Mouse (Mus musculus) pancreas, adult 10 weeks (tissue): ENCODE measurements around the gene Glyat. TPM values are rescaled to one million over a fixed set of nuclear protein-coding genes. Genes with fewer than 3 reads are reported as not detected.

Experiments
- polyA plus RNA-seq: library from polyadenylated mRNA; stranded (reverse); fragments of 350-450 nt; fragmentation: Illumina TruSeq; extraction: RNeasy Lipid Tissue Mini Kit (QIAGEN cat#74804); gene quantifications from one replicate; pipeline ENCODE4 v1.2.3, GENCODE M21; 2015; ENCODE audit warnings: low read depth, low replicate concordance; ENCODE audit not compliant: insufficient read depth

Glyat gene
- not detected for polyA plus RNA-seq

DNA sequence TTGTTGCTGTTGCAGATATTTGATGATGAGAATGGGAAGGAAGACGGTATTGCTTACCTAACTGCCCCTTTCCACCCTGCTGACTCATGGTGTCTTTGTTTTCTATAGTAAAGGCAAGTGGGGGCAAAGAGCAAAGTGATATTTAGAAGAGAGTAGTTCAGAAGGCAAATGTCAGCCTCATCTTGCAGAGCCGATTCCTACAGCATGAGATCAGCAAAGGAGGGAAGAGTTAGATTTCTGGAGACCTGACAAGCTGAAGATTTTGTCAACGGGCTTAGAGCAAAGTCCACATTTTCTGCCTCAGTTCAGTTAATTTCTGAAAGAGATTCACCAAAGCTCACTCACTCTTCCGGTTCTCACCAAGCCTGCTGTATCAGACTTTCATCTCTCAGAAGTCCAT lies at the start of gene Glyat:
Gene Glyat (plus strand): TSS at position 133 of the 400 bp plus-strand sequence.

DNA sequence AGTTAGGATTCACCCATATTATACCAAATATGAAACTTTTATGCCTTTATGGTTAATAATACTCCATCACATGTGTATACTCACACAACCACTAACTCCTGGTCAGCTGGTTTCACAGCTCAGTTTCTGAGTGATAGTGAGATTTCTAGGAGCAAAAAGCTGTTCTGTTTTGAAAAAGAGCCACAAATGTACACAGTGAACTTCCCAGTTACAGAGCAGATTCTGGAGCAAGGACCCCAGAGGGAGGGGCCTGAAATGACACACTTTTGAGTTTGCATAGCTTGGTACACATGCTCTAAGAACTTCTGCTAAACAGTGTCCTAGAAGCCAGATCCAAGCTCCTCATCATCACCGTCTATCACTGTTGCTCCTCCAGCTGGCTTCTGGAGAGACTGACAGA lies 33.4 kb upstream of the Glyat start, which contains the start of gene Gm4952:
Gene Gm4952 (plus strand): TSS at position 301 of the 400 bp plus-strand sequence.

DNA sequence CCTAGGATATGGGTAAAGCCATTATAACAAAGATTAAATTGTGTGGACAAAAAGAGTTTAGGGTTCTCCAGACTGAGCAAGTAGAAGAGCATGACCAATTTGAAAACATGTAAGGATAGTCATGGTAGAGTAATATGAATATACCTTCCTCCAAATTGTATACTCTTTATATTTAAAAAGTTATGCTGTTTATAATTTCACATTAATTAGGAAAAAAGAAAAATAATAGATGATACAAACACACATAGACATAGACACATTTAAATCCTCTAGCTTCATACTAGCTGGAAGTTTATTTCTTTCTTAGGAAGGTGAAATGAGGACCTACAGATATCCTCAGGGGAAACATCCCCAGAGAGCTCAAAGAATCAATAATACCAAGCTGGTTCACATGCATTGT lies 37.0 kb downstream of the Glyat start, which contains the start of gene Olfr1442:
Gene Olfr1442 (plus strand): TSS at position 301 of the 400 bp plus-strand sequence.

DNA sequence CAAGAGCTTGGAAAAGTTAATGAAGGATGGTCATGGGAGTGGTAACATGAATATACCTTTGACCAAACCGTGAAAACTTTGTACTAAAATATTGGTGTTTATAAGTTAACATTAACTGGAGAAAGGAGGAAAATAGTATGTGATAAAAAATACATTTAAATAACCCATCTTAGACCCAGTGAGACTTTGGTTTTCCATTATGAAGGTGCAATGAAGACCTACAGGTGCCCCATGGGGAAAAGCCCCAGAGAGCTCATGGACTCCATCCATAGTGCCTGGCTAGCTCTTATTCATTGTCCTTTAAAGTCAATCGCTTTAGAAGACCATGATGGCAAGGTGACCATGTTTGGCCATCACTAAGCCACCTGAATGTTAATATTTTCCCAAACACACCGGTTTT lies 44.7 kb downstream of the Glyat start, which contains the start of gene Olfr1443:
Gene Olfr1443 (plus strand): TSS at position 301 of the 400 bp plus-strand sequence.

DNA sequence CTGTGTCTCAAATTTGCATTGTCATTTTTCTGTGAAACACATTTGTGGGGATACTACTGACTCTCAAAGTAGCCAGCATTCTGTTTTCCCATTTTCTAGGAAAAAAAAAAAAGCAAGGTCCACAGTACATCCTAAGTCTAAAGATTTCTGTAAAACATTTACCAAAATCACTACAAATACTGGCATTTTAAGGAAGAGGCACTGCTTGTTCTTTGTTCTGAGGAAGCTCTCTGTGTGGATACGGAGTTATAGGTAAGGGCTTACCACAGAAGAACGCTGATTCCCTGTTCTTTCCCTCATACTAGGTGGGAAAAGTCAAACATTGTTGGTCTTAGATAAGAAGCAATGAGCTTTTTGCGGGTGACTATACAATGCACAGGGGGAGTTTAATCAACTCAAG lies 62.5 kb downstream of the Glyat start, which contains the start of gene Keg1:
Gene Keg1 (plus strand): TSS at position 197 of the 400 bp plus-strand sequence.

Other genes starting within 250 kb of the Glyat start
- gene Olfr1440, start 246.0 kb upstream of the Glyat start, polyA plus RNA-seq: not detected
- not detected for gene Olfr1441, start 215.9 kb upstream of the Glyat start, polyA plus RNA-seq
- gene Pfpl, start 205.4 kb upstream of the Glyat start, polyA plus RNA-seq: not detected
- gene Mpeg1, start 172.5 kb upstream of the Glyat start, polyA plus RNA-seq: 3.8 TPM
- gene Dtx4, start 131.9 kb upstream of the Glyat start, polyA plus RNA-seq: 5.9 TPM
- gene Fam111a, start 87.6 kb upstream of the Glyat start, polyA plus RNA-seq: 2.0 TPM
- gene Gm4952, start 33.3 kb upstream of the Glyat start, polyA plus RNA-seq: not detected
- gene Olfr1442, start 37.1 kb downstream of the Glyat start, polyA plus RNA-seq: not detected
- not detected for gene Olfr1443, start 44.8 kb downstream of the Glyat start, polyA plus RNA-seq
- gene Keg1, start 62.5 kb downstream of the Glyat start, polyA plus RNA-seq: not detected
- gene Cntf, start 132.3 kb downstream of the Glyat start, polyA plus RNA-seq: not detected
- gene Zfp91, start 162.8 kb downstream of the Glyat start, polyA plus RNA-seq: 9.9 TPM
- gene Lpxn, start 162.9 kb downstream of the Glyat start, polyA plus RNA-seq: 1.1 TPM
- not detected for gene Gm5244, start 213.4 kb downstream of the Glyat start, polyA plus RNA-seq
- gene Olfr1444, start 224.0 kb downstream of the Glyat start, polyA plus RNA-seq: not detected